Mouse (Mus musculus): ENCODE data around the gene Vmn2r27. TPM values are rescaled to one million over a fixed set of nuclear protein-coding genes. Genes with fewer than 3 reads are reported as not detected.

Gene Vmn2r27
- polyA plus RNA-seq, 1 experiment, result not detected

DNA sequence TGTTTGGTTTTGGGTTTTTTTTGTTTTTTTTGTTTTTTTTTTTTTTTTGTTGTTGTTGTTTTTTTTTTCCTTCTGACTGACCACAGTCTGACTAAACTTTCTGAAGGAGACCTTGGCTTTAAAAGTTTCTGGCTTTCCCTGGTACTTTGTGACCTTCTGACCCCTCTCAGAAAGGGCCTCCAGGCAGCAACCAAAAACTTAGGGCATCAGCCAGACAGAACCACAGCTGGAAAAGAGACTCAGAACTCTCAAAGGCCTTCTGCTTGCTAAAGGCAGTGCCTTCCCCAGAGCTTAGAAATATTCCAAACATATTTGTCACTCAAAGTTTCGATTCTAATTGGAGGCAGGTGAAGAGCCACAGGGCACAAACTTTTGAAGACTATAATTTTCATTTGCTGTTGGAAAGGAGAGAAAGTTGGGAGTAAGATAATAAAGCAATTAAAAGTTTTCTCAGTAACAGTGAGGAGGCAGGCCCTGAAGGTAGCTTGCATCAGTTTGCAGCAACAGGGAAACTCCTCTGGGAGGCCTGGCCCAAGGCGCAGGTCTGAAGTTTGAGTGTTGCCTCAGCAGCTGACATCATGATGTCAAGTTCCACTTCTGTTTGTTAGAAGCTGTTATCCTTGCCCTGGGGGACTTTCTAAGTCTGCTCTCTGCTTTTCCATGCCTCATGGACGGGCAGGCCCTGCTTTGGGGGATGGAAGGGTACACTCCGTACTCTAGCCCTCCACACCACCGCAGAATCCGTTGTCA is 24.2 kb upstream of the Vmn2r27 start:
- TF ChIP-seq CTCF (IDR thresholded peaks at IDR 0.05; ENCODE audit: borderline replicate concordance, control insufficient read depth, extremely low read depth, insufficient read depth, low read length, poor library complexity) (no peak), POLR2A (IDR thresholded peaks at IDR 0.05; ENCODE audit: control insufficient read depth, extremely low read depth, insufficient read depth, low read length, poor library complexity) (no peak)
- no peaks in the 10 kb centered on the region for H3K36me3 ChIP-seq (ENCODE audit: control insufficient read depth, insufficient read depth, low read length)
- H3K27ac ChIP-seq (ENCODE audit: control insufficient read depth, insufficient read depth, low read length), result no peak overlapping the region
- no peak for DNase-seq
- no peaks in the 10 kb centered on the region for H3K27me3 ChIP-seq (ENCODE audit: control insufficient read depth, insufficient read depth, low read length)
- no peaks in the 10 kb centered on the region for H3K4me1 ChIP-seq (replicated peaks; ENCODE audit: control insufficient read depth, insufficient read depth, low read length)
- WGBS, result 95% methylated on average over 6 of the region's 6 CpGs
- no peak overlapping the region for H3K4me3 ChIP-seq (ENCODE audit: control insufficient read depth, insufficient read depth, low read length)

- Histone ChIP-seq H3K36me3 (ENCODE audit: control insufficient read depth, insufficient read depth, low read length) (no peaks in the 10 kb centered on the region), H3K4me1 (replicated peaks; ENCODE audit: control insufficient read depth, insufficient read depth, low read length) (no peaks in the 10 kb centered on the region), H3K27ac (ENCODE audit: control insufficient read depth, insufficient read depth, low read length) (no peak overlapping the region), H3K27me3 (ENCODE audit: control insufficient read depth, insufficient read depth, low read length) (no peaks in the 10 kb centered on the region), H3K4me3 (ENCODE audit: control insufficient read depth, insufficient read depth, low read length) (no peak overlapping the region)
- 20% methylated on average over 4 of the region's 4 CpGs for WGBS
- TF ChIP-seq CTCF (IDR thresholded peaks at IDR 0.05; ENCODE audit: borderline replicate concordance, control insufficient read depth, extremely low read depth, insufficient read depth, low read length, poor library complexity), result no peak
- DNase-seq, result no peak
Measured at GRCm38 (mm10) chr6:124202116-124202515, 29.5 kb downstream of the Vmn2r27 start.

DNA sequence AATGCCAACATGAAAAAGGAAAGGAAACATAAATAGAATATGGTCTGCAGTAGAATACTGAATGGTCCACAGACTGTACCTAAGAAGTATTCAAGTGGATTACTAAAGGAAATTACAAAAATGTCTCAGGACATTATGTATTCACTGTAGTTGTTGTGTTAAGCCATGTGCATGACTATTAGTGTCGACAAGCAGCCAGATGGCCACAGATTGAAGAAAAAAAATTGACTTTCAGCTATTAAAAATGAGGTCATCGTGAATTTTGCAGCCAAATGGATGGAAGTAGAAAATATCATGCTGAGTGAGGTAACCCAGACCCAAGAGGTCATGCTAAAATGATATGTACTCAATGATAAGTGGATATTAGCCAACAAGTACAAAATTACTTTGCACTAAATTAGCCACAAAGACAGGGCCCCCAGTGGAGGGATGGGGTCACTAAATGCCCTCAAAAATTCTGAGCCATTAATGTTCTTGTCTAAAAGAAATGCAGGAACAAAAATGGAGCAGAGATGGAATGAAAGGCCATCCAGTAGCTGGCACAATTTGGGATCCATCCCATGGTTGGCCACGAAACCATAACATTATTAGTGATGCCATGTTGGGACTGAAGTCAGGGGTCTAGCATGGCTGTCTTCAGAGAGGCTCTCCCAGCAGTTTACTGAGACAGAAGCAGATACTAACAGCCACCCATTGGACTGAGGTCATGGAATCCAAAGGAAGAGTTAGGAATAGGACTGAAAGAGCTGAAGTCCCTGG is 63.0 kb downstream of the Vmn2r27 start:
- Histone ChIP-seq H3K36me3 (ENCODE audit: control insufficient read depth, insufficient read depth, low read length) (no peaks in the 10 kb centered on the region), H3K27ac (ENCODE audit: control insufficient read depth, insufficient read depth, low read length) (no peak overlapping the region), H3K4me3 (ENCODE audit: control insufficient read depth, insufficient read depth, low read length) (no peak overlapping the region), H3K27me3 (ENCODE audit: control insufficient read depth, insufficient read depth, low read length) (no peaks in the 10 kb centered on the region), H3K4me1 (replicated peaks; ENCODE audit: control insufficient read depth, insufficient read depth, low read length) (no peaks in the 10 kb centered on the region)
- no peak for TF ChIP-seq POLR2A (IDR thresholded peaks at IDR 0.05; ENCODE audit: control insufficient read depth, extremely low read depth, insufficient read depth, low read length, poor library complexity)
- TF ChIP-seq CTCF (IDR thresholded peaks at IDR 0.05; ENCODE audit: borderline replicate concordance, control insufficient read depth, extremely low read depth, insufficient read depth, low read length, poor library complexity), result no peak
- DNase-seq, result no peak
- WGBS, result 92% methylated on average over 3 of the region's 3 CpGs

GRCm38 (mm10) chr6:124166596-124166995 is 65.1 kb downstream of the Vmn2r27 start:
- TF ChIP-seq CTCF (IDR thresholded peaks at IDR 0.05; ENCODE audit: borderline replicate concordance, control insufficient read depth, extremely low read depth, insufficient read depth, low read length, poor library complexity) (no peak), POLR2A (IDR thresholded peaks at IDR 0.05; ENCODE audit: control insufficient read depth, extremely low read depth, insufficient read depth, low read length, poor library complexity) (no peak)
- 91% methylated on average over 2 of the region's 2 CpGs for WGBS
- Histone ChIP-seq H3K27ac (ENCODE audit: control insufficient read depth, insufficient read depth, low read length) (no peak overlapping the region), H3K36me3 (ENCODE audit: control insufficient read depth, insufficient read depth, low read length) (no peaks in the 10 kb centered on the region), H3K27me3 (ENCODE audit: control insufficient read depth, insufficient read depth, low read length) (no peaks in the 10 kb centered on the region), H3K4me3 (ENCODE audit: control insufficient read depth, insufficient read depth, low read length) (no peak overlapping the region), H3K4me1 (replicated peaks; ENCODE audit: control insufficient read depth, insufficient read depth, low read length) (no peaks in the 10 kb centered on the region)
- DNase-seq, result no peak

DNA sequence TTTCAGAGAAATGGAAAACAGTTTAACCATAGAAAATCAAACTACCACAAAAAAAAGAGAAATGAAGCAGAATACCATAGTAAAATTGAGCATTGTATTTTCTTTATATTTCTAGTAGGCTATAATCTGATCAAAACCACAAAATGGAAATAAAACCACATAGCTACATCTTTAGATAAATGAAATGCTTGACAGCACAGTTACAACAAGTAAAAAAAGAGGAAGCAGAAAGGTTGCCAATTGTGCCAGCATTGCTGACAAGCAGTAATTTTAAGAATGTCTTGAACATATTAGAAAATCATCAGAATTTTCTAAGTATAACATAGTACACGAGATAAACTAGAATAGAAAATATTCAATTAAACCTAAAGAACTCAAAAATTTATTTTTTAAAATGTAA is 81.8 kb downstream of the Vmn2r27 start:
- no peaks in the 10 kb centered on the region for H3K4me1 ChIP-seq (replicated peaks; ENCODE audit: control insufficient read depth, insufficient read depth, low read length)
- H3K27me3 ChIP-seq (ENCODE audit: control insufficient read depth, insufficient read depth, low read length), result no peaks in the 10 kb centered on the region
- no peak for DNase-seq
- TF ChIP-seq CTCF (IDR thresholded peaks at IDR 0.05; ENCODE audit: borderline replicate concordance, control insufficient read depth, extremely low read depth, insufficient read depth, low read length, poor library complexity) (no peak), POLR2A (IDR thresholded peaks at IDR 0.05; ENCODE audit: control insufficient read depth, extremely low read depth, insufficient read depth, low read length, poor library complexity) (no peak)
- no peak overlapping the region for H3K4me3 ChIP-seq (ENCODE audit: control insufficient read depth, insufficient read depth, low read length)
- H3K36me3 ChIP-seq (ENCODE audit: control insufficient read depth, insufficient read depth, low read length), result no peaks in the 10 kb centered on the region
- 2% methylated on average over 1 of the region's 1 CpGs for WGBS
- H3K27ac ChIP-seq (ENCODE audit: control insufficient read depth, insufficient read depth, low read length), result no peak overlapping the region

Other genes with a start within 250 kb of the Vmn2r27 start
- 0.01 TPM in 1 of 2 replicates, not detected in the other for gene Vmn2r26, start 207.3 kb downstream of the Vmn2r27 start, polyA plus RNA-seq (2012; rRNA removed)
- 0.94 and 1.4 TPM in 2 replicates for gene Cd163, start 72.8 kb upstream of the Vmn2r27 start, polyA plus RNA-seq (2012; rRNA removed)
- 47.6 and 49.2 TPM in 2 replicates for gene Pex5, start 183.2 kb upstream of the Vmn2r27 start, polyA plus RNA-seq (2012; rRNA removed)
- 9.0 and 16.6 TPM in 2 replicates for gene Clstn3, start 232.9 kb upstream of the Vmn2r27 start, polyA plus RNA-seq (2012; rRNA removed)

All from thymus, adult 2 months (tissue).